Mouse (Mus musculus): ENCODE measurements around the gene Cdca4.

Gene Cdca4

GRCm38 (mm10) chr12:112823221-112823620 is 6.0 kb downstream of the Cdca4 start:
- WGBS = 34% methylated on average over 4 of the region's 4 CpGs

GRCm38 (mm10) chr12:112822676-112823075 is 6.5 kb downstream of the Cdca4 start:
- 77% methylated on average over 2 of the region's 2 CpGs for WGBS

- WGBS = 65% methylated on average over 4 of the region's 4 CpGs
Observed at GRCm38 (mm10) chr12:112821974-112822373, 7.2 kb downstream of the Cdca4 start.

GRCm38 (mm10) chr12:112821216-112821615 is 8.0 kb downstream of the Cdca4 start:
- WGBS = 63% methylated on average over 1 of the region's 1 CpGs

GRCm38 (mm10) chr12:112820401-112820999 is 8.7 kb downstream of the Cdca4 start:
- WGBS = 73% methylated on average over 12 of the region's 12 CpGs

- 79% methylated on average over 8 of the region's 8 CpGs for WGBS
Observed at GRCm38 (mm10) chr12:112819057-112819662, 10.1 kb downstream of the Cdca4 start.

- WGBS = 59% methylated on average over 7 of the region's 7 CpGs
Observed at GRCm38 (mm10) chr12:112816866-112817265, 12.4 kb downstream of the Cdca4 start.

- 55% methylated on average over 4 of the region's 4 CpGs for WGBS
Observed at GRCm38 (mm10) chr12:112816294-112816693, 12.9 kb downstream of the Cdca4 start.

- WGBS = 85% methylated on average over 14 of the region's 14 CpGs
Observed at GRCm38 (mm10) chr12:112814682-112815470, 14.3 kb downstream of the Cdca4 start.

GRCm38 (mm10) chr12:112813370-112813769 is 15.9 kb downstream of the Cdca4 start:
- WGBS = 93% methylated on average over 7 of the region's 7 CpGs

- WGBS = 65% methylated on average over 19 of the region's 19 CpGs
Observed at GRCm38 (mm10) chr12:112810092-112810885, 18.9 kb downstream of the Cdca4 start.

GRCm38 (mm10) chr12:112809641-112810040 is 19.6 kb downstream of the Cdca4 start:
- WGBS = 19% methylated on average over 8 of the region's 8 CpGs

- WGBS = 1% methylated on average over 64 of the region's 64 CpGs
Observed at GRCm38 (mm10) chr12:112808587-112809364, 20.4 kb downstream of the Cdca4 start, which contains the start of gene Clba1. Gene Clba1, plus strand, starts transcription at chr12:112808937.

GRCm38 (mm10) chr12:112808212-112808586 is 21.0 kb downstream of the Cdca4 start:
- WGBS = 49% methylated on average over 5 of the region's 5 CpGs

GRCm38 (mm10) chr12:112807796-112808195 is 21.4 kb downstream of the Cdca4 start:
- 80% methylated on average over 4 of the region's 4 CpGs for WGBS

GRCm38 (mm10) chr12:112806044-112806443 is 23.2 kb downstream of the Cdca4 start:
- 84% methylated on average over 6 of the region's 6 CpGs for WGBS

- 47% methylated on average over 13 of the region's 13 CpGs for WGBS
Observed at GRCm38 (mm10) chr12:112804046-112804445, 25.2 kb downstream of the Cdca4 start.

- WGBS = 54% methylated on average over 3 of the region's 3 CpGs
Observed at GRCm38 (mm10) chr12:112802917-112803316, 26.3 kb downstream of the Cdca4 start.

- WGBS = 4% methylated on average over 65 of the region's 69 CpGs
Observed at GRCm38 (mm10) chr12:112801864-112802846, 27.1 kb downstream of the Cdca4 start, which contains the start of gene Ahnak2. Gene Ahnak2, minus strand, starts transcription at chr12:112802657.

- 22% methylated on average over 4 of the region's 4 CpGs for WGBS
Observed at GRCm38 (mm10) chr12:112800476-112800875, 28.7 kb downstream of the Cdca4 start.

Measured in cerebral cortex, adult 2 months (tissue).